Mouse (Mus musculus) intestine, embryonic 15.5 days (tissue): ENCODE results near the gene Afdn. TPM values are rescaled to one million over a fixed set of nuclear protein-coding genes. Genes with fewer than 3 reads are reported as not detected.
"Not testable (repeated sequence)": the region's sequence is repeated elsewhere in the genome, so short reads cannot be mapped to it uniquely, and the experiment has no call there.

ENCODE experiments used
- ATAC-seq: fragments of 200-750 bp; cut with Nextera tagmentation; 2 replicates; pipeline ENCODE4 v1.8.0; 2017; ENCODE audit warnings: moderate TSS enrichment, moderate library complexity
- H3K27ac ChIP-seq: fragments of 300-500 bp; sonication (generic); 2 replicates; pipeline ENCODE4 v1.5.1; 2015; ENCODE audit warnings: mild to moderate bottlenecking, inconsistent platforms
- H3K27me3 ChIP-seq: fragments of 300-500 bp; sonication (generic); replicated peaks from 2 replicates; pipeline ENCODE4 v1.6.1; 2015; ENCODE audit warnings: inconsistent platforms
- H3K36me3 ChIP-seq: fragments of 300-500 bp; sonication (generic); 2 replicates; pipeline ENCODE4 v1.6.1; 2015; ENCODE audit warnings: inconsistent platforms
- H3K4me1 ChIP-seq: fragments of 300-500 bp; sonication (generic); replicated peaks from 2 replicates; pipeline ENCODE4 v1.6.1; 2015; ENCODE audit warnings: inconsistent platforms
- H3K4me2 ChIP-seq: fragments of 300-500 bp; sonication (generic); replicated peaks from 2 replicates; pipeline ENCODE4 v1.6.1; 2015; ENCODE audit warnings: mild to moderate bottlenecking, inconsistent platforms
- H3K4me3 ChIP-seq: fragments of 300-500 bp; sonication (generic); replicated peaks from 2 replicates; pipeline ENCODE4 v1.5.1; 2015; ENCODE audit warnings: inconsistent platforms
- H3K9ac ChIP-seq: fragments of 300-500 bp; sonication (generic); 2 replicates; pipeline ENCODE4 v1.6.1; 2015; ENCODE audit warnings: inconsistent platforms
- H3K9me3 ChIP-seq: fragments of 300-500 bp; sonication (generic); 2 replicates; pipeline ENCODE4 v1.6.1; 2016; ENCODE audit warnings: inconsistent platforms
- WGBS: fragments of 180-500 bp; shearing (Covaris S2); methylation state at CpG from one replicate; pipeline ENCODE4 v1.1.7; 2015; 5-methylcytosine and 5-hydroxymethylcytosine counted together
- polyA plus RNA-seq: library from polyadenylated mRNA; unstranded; fragments of >200 nt; fragmentation: Nextera tagmentation; extraction: Ambion mirVana; gene quantifications from 2 replicates; pipeline ENCODE4 v1.2.1, GENCODE M21; 2015

Afdn gene
- polyA plus RNA-seq, 1 experiment from 2014 or later, result 84.9 TPM

DNA sequence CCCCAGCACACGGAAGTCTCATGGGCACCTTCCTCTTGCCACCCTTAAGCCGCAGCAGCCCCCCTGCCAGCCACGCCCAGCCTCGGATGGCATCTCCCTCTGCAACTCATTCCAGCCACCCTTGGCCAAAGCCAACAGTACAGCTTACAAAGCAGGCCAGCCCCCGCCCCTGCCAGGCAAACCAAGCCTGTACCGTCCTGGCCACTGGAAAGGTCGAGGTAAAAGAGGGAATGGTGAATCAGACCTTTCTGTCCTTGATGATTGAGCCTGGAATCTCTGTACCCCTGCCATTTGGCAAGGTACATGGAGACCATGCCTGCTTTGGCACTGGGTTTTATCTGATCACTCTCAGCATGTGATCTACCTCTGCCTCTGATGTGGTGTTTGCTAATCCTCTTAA lies 138.9 kb downstream of the Afdn start:
- no peak overlapping the region for H3K27ac ChIP-seq
- H3K27me3 ChIP-seq, result no peaks in the 10 kb centered on the region
- no peaks in the 10 kb centered on the region for H3K4me1 ChIP-seq
- no peaks in the 10 kb centered on the region for H3K9me3 ChIP-seq
- no peak overlapping the region for H3K4me3 ChIP-seq
- 90% methylated on average over 7 of the region's 7 CpGs for WGBS
- H3K9ac ChIP-seq, result no peak overlapping the region
- ATAC-seq, result no peak
- peaks cover 9% of the 10 kb centered on the region; the same call in 1 of the 2 replicates for H3K36me3 ChIP-seq
- H3K4me2 ChIP-seq, result no peak overlapping the region

DNA sequence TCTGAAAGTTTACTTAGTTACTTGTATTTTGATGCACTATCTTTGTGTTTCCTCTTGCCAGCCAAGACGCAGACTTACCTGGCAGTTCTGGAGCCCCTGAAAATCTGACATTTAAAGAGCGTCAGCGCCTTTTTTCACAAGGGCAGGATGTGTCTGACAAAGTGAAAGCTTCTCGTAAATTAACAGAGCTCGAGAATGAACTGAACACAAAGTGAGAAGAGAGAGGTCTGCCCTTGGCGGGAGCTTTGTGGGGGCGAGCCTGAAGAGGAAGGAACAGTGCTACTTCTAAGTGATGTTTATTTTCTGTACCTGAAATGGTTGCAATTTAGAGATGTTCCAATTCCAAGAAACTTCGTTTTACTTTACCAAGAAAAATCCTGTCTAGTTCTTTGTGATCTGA lies 143.5 kb downstream of the Afdn start:
- peaks cover 10% of the 10 kb centered on the region; the same call in 1 of the 2 replicates for H3K36me3 ChIP-seq
- H3K4me3 ChIP-seq, result no peak overlapping the region
- H3K4me1 ChIP-seq, result no peaks in the 10 kb centered on the region
- WGBS, result 84% methylated on average over 8 of the region's 8 CpGs
- no peak overlapping the region for H3K9ac ChIP-seq
- H3K9me3 ChIP-seq, result no peaks in the 10 kb centered on the region
- H3K4me2 ChIP-seq, result no peak overlapping the region
- H3K27ac ChIP-seq, result no peak overlapping the region
- no peaks in the 10 kb centered on the region for H3K27me3 ChIP-seq
- ATAC-seq, result no peak

DNA sequence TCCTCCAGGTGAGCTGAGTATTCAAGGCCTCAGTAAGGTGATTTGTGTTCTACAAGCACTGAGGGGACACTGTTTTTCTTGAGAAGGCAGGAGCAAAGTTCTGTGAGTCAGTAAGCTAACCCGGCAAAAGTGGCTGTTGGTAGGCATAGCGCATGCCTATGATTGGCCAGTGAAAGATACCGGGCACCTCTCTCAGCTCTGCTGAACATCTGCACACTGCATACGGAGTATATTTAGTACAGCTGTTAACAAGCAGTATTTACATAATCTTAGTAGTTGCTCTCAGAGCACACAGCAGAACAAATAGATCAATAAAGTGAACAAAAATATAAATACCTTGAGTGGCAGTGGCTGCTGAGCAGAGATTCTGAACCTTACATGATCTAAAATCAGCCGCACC lies 146.7 kb downstream of the Afdn start:
- H3K9me3 ChIP-seq, result no peaks in the 10 kb centered on the region
- no peaks in the 10 kb centered on the region for H3K27me3 ChIP-seq
- H3K4me1 ChIP-seq, result no peaks in the 10 kb centered on the region
- no peak overlapping the region for H3K4me2 ChIP-seq
- no peak overlapping the region for H3K4me3 ChIP-seq
- WGBS, result 84% methylated on average over 5 of the region's 5 CpGs
- ATAC-seq, result no peak
- no peak overlapping the region for H3K27ac ChIP-seq
- no peak overlapping the region for H3K9ac ChIP-seq
- peaks cover 8% of the 10 kb centered on the region; the same call in 1 of the 2 replicates for H3K36me3 ChIP-seq

DNA sequence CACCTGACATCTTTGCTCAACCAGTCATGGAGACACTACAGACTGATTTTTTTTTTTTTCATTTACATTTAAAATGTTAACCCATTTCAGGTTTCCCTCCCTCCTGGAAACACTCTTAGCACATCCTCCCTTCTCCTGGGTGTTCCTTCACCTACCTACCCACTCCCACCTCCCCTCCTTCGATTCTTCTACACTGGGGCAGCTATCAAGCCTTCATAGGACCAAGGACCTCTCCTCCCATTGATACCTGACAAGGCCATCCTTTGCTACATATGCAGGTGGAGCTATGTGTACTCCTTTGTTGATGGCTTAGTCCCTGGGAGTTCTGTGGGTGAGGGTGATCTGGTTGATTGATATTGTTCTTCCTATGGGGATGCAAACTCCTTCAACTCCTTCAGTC lies 147.3 kb downstream of the Afdn start:
- no peaks in the 10 kb centered on the region for H3K27me3 ChIP-seq
- no peaks in the 10 kb centered on the region for H3K4me1 ChIP-seq
- no peak for ATAC-seq
- no peak overlapping the region for H3K4me2 ChIP-seq
- H3K27ac ChIP-seq, result no peak overlapping the region
- H3K9ac ChIP-seq, result no peak overlapping the region
- H3K4me3 ChIP-seq, result no peak overlapping the region
- 89% methylated on average over 1 of the region's 1 CpGs for WGBS
- H3K36me3 ChIP-seq, result peaks cover 8% of the 10 kb centered on the region; the same call in 1 of the 2 replicates
- H3K9me3 ChIP-seq, result no peaks in the 10 kb centered on the region

DNA sequence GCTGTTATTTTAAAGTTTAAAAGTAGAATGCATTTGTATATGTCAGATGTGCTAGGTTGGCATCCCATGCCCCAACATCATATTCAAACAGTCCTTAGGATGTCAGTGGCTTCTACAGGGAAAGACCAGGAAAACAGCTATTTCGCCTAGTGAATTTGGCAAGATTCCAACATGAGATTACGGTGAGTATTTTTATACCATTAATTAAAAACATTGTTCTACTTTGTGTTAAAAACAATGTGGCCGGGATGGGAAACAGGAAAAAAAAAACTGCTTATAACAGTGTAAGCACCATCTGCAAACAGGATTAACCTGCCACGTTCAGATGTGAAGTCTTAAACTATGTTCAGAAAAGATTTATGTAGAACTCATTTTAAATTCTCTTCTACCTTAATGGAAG lies 153.6 kb downstream of the Afdn start:
- 56% methylated on average over 4 of the region's 4 CpGs for WGBS
- no peak for ATAC-seq
- Histone ChIP-seq H3K9ac (no peak overlapping the region), H3K27ac (no peak overlapping the region), H3K27me3 (no peaks in the 10 kb centered on the region), H3K9me3 (no peaks in the 10 kb centered on the region), H3K4me2 (no peak overlapping the region), H3K4me1 (no peaks in the 10 kb centered on the region), H3K36me3 (no peaks in the 10 kb centered on the region), H3K4me3 (no peak overlapping the region)

DNA sequence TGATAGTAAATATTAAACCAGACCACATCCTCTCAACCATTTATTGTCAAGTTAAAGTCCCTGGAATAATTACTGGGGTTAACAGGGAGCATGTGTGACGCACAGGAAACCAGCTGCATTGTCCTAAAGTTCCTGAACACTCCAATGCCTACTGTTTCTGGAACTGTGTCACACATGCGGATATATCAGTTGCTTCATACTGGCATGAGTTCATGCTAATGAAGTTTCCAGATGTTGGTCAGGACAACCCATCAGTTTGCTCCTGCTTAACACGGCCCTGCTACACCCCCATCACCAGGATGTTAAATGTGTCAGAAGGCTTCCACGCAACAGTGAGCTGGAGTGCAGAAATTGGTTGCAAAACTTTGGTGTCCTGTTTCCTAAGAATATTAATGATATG lies 154.2 kb downstream of the Afdn start:
- H3K36me3 ChIP-seq, result no peaks in the 10 kb centered on the region
- no peak overlapping the region for H3K4me2 ChIP-seq
- peak; percentile 61 for ATAC-seq
- H3K4me1 ChIP-seq, result no peaks in the 10 kb centered on the region
- H3K4me3 ChIP-seq, result no peak overlapping the region
- no peaks in the 10 kb centered on the region for H3K27me3 ChIP-seq
- 63% methylated on average over 4 of the region's 4 CpGs for WGBS
- no peak overlapping the region for H3K9ac ChIP-seq
- no peaks in the 10 kb centered on the region for H3K9me3 ChIP-seq
- peak overlapping the region; percentile 52 for H3K27ac ChIP-seq

DNA sequence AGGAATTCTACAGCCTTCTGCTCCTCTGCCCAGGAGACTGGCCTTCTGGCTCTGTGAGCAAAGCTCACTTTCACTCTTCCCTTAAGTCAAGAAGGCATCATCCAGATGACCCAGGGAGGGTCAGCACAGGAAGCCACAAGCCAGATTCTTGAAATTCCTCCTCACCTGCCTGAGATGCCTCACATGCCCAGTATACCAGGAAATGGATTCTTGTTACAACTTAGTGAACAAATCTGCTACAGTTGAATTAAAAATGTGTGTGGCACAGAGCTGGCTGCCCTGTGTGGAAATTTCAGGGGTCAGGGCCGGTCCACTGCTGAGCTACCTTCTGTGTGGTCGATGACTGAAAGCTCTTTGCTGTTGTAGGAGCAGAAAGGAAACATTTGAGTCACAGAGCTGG lies 160.4 kb downstream of the Afdn start:
- 47% methylated on average over 2 of the region's 2 CpGs for WGBS
- Histone ChIP-seq H3K4me2 (no peak overlapping the region), H3K36me3 (no peaks in the 10 kb centered on the region), H3K27ac (no peak overlapping the region), H3K9me3 (no peaks in the 10 kb centered on the region), H3K4me3 (no peak overlapping the region), H3K27me3 (no peaks in the 10 kb centered on the region), H3K4me1 (no peaks in the 10 kb centered on the region), H3K9ac (no peak overlapping the region)
- no peak for ATAC-seq

DNA sequence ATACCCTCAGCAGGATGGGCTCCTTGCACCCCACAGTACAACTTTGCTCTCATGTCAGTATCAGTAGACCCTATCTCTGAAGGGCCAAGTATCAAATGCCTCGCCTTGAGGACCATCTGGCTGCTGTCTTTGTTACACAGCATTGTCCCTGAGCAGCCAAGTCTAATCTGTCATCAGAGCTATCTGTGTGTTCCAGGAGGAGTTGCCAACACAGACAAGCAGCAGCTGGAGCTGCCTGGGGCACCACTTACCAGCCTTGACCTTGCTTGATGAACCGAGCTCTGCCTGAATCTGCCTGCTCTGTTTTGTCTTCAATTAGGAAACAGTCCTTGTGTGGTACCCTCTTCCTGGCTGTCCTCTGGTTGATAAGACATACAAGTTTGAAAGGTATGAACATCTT lies 163.1 kb downstream of the Afdn start:
- H3K9me3 ChIP-seq, result no peaks in the 10 kb centered on the region
- no peaks in the 10 kb centered on the region for H3K4me1 ChIP-seq
- no peak overlapping the region for H3K9ac ChIP-seq
- H3K27ac ChIP-seq, result no peak overlapping the region
- no peak overlapping the region for H3K4me3 ChIP-seq
- WGBS, result 62% methylated on average over 2 of the region's 2 CpGs
- no peaks in the 10 kb centered on the region for H3K36me3 ChIP-seq
- H3K27me3 ChIP-seq, result no peaks in the 10 kb centered on the region
- no peak for ATAC-seq
- H3K4me2 ChIP-seq, result no peak overlapping the region

DNA sequence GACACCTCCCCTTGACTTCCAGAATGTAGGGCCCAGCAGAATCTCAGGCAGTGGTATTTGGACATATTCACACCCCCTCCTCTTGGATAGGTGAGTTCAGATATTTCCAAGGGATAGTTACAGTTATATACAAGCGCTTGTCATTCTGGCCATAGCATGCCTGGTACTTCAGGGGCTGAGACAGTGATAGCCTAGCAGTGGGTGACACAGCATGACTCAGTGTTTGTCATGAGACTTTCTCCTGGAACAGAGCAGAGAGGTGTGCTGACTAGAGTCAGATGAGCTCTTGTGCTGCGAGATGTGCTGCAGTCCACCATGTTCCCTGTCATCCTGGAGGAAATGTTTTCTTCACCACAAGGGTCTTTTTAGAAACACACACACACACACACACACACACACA lies 164.2 kb downstream of the Afdn start:
- Histone ChIP-seq H3K4me1 (no peaks in the 10 kb centered on the region), H3K4me2 (no peak overlapping the region), H3K4me3 (no peak overlapping the region), H3K27ac (no peak overlapping the region), H3K36me3 (no peaks in the 10 kb centered on the region), H3K27me3 (no peaks in the 10 kb centered on the region), H3K9ac (no peak overlapping the region), H3K9me3 (no peaks in the 10 kb centered on the region)
- ATAC-seq, result no peak
- 88% methylated on average over 2 of the region's 2 CpGs for WGBS

DNA sequence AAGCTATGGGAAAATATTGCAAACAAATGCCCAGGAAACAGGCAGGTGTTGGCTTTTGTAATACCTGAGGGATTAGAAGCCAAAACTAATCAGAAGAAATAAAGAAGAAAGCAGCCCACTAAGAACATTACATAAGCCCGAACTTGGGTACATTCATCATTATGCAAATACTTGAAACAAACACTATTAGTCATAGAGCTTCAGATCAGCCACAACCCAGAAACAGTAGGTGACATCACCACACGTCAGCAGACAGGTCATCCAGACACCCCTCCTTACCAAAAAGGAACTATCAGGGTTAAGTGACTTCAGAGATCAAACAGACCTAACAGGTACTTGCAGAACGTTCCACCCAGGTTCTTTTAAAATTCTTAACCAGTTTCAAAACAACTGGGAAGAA lies 165.6 kb downstream of the Afdn start:
- H3K4me3 ChIP-seq, result no peak overlapping the region
- H3K27ac ChIP-seq, result no peak overlapping the region
- ATAC-seq, result no peak
- H3K9ac ChIP-seq, result no peak overlapping the region
- H3K4me1 ChIP-seq, result no peaks in the 10 kb centered on the region
- no peaks in the 10 kb centered on the region for H3K27me3 ChIP-seq
- no peak overlapping the region for H3K4me2 ChIP-seq
- 60% methylated on average over 3 of the region's 3 CpGs for WGBS
- H3K36me3 ChIP-seq, result no peaks in the 10 kb centered on the region
- H3K9me3 ChIP-seq, result no peaks in the 10 kb centered on the region

DNA sequence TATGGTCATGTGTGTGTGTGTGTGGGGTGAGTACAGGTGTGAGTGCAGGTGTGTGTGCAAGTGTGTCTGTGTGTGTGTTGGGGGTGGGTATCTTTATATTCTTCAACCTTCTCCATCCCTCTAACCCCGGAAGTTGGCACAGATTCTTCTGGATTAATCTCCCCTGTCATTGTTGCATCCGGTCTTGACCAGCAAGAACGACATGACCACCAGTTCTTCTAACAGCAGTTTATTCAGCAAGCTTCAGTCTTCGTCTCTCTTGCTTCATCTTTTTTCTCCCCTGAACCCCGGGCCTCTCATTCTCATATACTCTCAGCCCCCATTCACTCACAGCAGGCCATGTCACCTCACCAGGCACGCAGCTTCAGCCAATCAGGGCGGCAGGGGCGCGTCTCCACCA lies 170.1 kb downstream of the Afdn start:
- no peak overlapping the region for H3K4me2 ChIP-seq
- no peak for ATAC-seq
- H3K36me3 ChIP-seq, result no peaks in the 10 kb centered on the region
- H3K9me3 ChIP-seq, result no peaks in the 10 kb centered on the region
- H3K27ac ChIP-seq, result no peak overlapping the region
- H3K4me1 ChIP-seq, result no peaks in the 10 kb centered on the region
- H3K27me3 ChIP-seq, result no peaks in the 10 kb centered on the region
- 81% methylated on average over 9 of the region's 9 CpGs for WGBS
- no peak overlapping the region for H3K4me3 ChIP-seq
- no peak overlapping the region for H3K9ac ChIP-seq

DNA sequence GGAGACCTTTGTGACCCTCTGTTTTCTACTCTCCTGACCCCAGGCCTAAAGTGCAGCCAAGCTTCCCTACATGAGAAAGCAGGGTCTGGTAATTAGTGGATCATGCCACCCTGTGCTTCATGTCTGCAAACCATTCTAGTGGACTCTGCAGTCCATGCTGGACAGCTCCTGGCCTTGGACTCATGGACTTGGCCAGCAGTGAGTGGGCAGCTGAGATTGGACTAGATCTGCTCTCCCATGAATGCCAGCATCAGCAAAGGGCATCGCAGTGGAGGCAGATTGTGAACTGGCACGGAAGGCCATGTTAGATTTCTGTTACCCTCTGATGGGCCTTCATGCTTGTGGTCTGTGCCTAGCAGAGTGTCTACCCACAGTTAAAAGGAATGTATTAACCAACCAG lies 175.0 kb downstream of the Afdn start:
- H3K27ac ChIP-seq, H3K9me3 ChIP-seq, H3K4me2 ChIP-seq, H3K27me3 ChIP-seq, ATAC-seq, H3K36me3 ChIP-seq, H3K4me3 ChIP-seq, H3K4me1 ChIP-seq, H3K9ac ChIP-seq: not testable (repeated sequence)
- 95% methylated on average over 2 of the region's 2 CpGs for WGBS

DNA sequence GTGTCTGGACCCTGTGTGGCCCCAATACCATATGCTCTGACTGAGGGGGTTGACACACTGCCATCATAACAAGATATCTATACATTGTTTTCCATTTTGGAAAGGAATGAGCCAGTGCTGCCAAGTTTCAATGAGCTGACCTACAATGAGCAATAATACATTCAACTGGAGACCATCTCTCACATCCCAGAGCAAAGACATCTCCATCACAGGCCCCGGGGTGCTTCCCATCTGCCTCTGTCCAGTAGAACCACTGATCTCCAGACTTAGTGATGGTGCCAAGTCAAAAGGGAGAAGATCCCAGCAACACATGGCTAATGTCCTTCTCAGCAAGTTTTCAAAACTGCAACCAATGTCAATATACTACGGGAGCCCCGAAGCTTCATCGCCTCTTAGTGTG lies 177.4 kb downstream of the Afdn start:
- Histone ChIP-seq H3K27me3 (no peaks in the 10 kb centered on the region), H3K27ac (no peak overlapping the region), H3K4me1 (no peaks in the 10 kb centered on the region), H3K9me3 (no peaks in the 10 kb centered on the region), H3K36me3 (no peaks in the 10 kb centered on the region), H3K9ac (no peak overlapping the region), H3K4me2 (no peak overlapping the region), H3K4me3 (no peak overlapping the region)
- ATAC-seq, result no peak
- WGBS, result 93% methylated on average over 4 of the region's 4 CpGs

DNA sequence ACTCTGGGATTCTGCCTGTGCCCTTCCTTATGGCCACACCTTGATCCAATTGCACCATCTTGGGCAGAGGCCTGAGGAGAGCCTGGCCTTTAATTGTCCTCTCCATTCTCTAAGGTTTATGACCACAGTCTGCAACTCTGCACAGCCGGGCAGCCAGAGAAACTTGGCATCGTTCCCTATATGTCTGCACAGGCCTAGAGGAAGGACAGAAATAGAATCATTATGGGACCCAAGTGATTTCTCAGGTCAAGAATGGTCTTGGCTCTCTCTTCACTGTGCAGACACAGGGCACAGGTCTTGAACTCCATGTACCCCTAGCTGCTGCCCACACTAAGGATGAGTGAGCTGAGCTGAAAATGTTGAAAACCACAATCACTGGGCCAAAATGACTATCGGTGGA lies 178.3 kb downstream of the Afdn start:
- H3K4me3 ChIP-seq, result no peak overlapping the region
- ATAC-seq, result peak; percentile 43
- no peak overlapping the region for H3K27ac ChIP-seq
- H3K9me3 ChIP-seq, result no peaks in the 10 kb centered on the region
- H3K4me1 ChIP-seq, result no peaks in the 10 kb centered on the region
- H3K36me3 ChIP-seq, result no peaks in the 10 kb centered on the region
- 48% methylated on average over 3 of the region's 3 CpGs for WGBS
- H3K27me3 ChIP-seq, result no peaks in the 10 kb centered on the region
- no peak overlapping the region for H3K4me2 ChIP-seq
- H3K9ac ChIP-seq, result no peak overlapping the region
